Mouse (Mus musculus) CH12.LX (cell line): ENCODE data around the gene Bri3. TPM values are rescaled to one million over a fixed set of nuclear protein-coding genes. Genes with fewer than 3 reads are reported as not detected.

Experiments
- DNase-seq: peaks from one replicate; pipeline ENCODE4 v3.0.0-alpha.2; 2013; ENCODE audit errors: extremely low read depth
- H3K27ac ChIP-seq: 2 replicates; pipeline ENCODE4 v1.5.1; 2012; ENCODE audit warnings: low read depth, mild to moderate bottlenecking, control low read depth, moderate library complexity; ENCODE audit not compliant: insufficient read depth
- H3K27me3 ChIP-seq: replicated peaks from 2 replicates; pipeline ENCODE3; 2012; ENCODE audit warnings: inconsistent platforms
- H3K36me3 ChIP-seq, 2 experiments: replicated peaks in 1 of 2; 2 replicates each; pipeline versions ENCODE3 to v1.6.1; 2012; ENCODE audit warnings: inconsistent platforms in 1 of 2, low read length in 1 of 2, mild to moderate bottlenecking in 1 of 2, mixed read lengths in 1 of 2, moderate library complexity in 1 of 2; ENCODE audit not compliant: control insufficient read depth in 1 of 2, insufficient read depth in 1 of 2
- H3K4me1 ChIP-seq, 2 experiments: 2 replicates each; pipeline ENCODE4 v1.6.1; 2012; ENCODE audit warnings: inconsistent platforms in 1 of 2, moderate library complexity in 1 of 2; ENCODE audit not compliant: insufficient read depth in 2 of 2, control insufficient read depth in 1 of 2
- H3K4me2 ChIP-seq: 2 replicates; pipeline ENCODE4 v1.6.1; 2012; ENCODE audit warnings: low read depth, mild to moderate bottlenecking, control low read depth; ENCODE audit not compliant: poor library complexity, insufficient read depth, severe bottlenecking
- H3K4me3 ChIP-seq, 3 experiments: fragments of 150-350 bp in 1 of 3; sonication (generic) in 1 of 3; replicated peaks in 1 of 3; 2 replicates each; pipeline versions ENCODE3 to v1.5.1; 2011 to 2012; ENCODE audit warnings: low read depth in 2 of 3, low read length in 2 of 3, mild to moderate bottlenecking in 2 of 3, moderate library complexity in 2 of 3, control low read depth in 1 of 3, improper control_type of control experiment in 1 of 3, inconsistent platforms in 1 of 3, mixed read lengths in 1 of 3; ENCODE audit not compliant: poor library complexity in 1 of 3
- H3K79me2 ChIP-seq: replicated peaks from 2 replicates; pipeline ENCODE4 v1.6.1; 2012; ENCODE audit warnings: mild to moderate bottlenecking, moderate library complexity; ENCODE audit not compliant: control insufficient read depth, poor library complexity, insufficient read depth, severe bottlenecking; ENCODE audit errors: extremely low read depth
- H3K9ac ChIP-seq: 2 replicates; pipeline ENCODE4 v1.6.1; 2012; ENCODE audit warnings: low read depth, mild to moderate bottlenecking, control low read depth, moderate library complexity; ENCODE audit not compliant: insufficient read depth
- H3K9me3 ChIP-seq: replicated peaks from 2 replicates; pipeline ENCODE3; 2012; ENCODE audit warnings: low read length, inconsistent platforms, mixed read lengths
- BHLHE40 ChIP-seq: IDR thresholded peaks from 2 replicates; pipeline ENCODE4 v1.6.1; 2011; ENCODE audit warnings: mild to moderate bottlenecking, low read depth, low read length, improper control_type of control experiment
- CTCF ChIP-seq, 2 experiments: IDR thresholded peaks in 1 of 2; conservative IDR thresholded peaks in 1 of 2; 2 replicates each; pipeline ENCODE4 v1.5.1; 2011 to 2012; ENCODE audit warnings: low read depth in 2 of 2, low read length in 2 of 2, improper control_type of control experiment in 1 of 2, inconsistent platforms in 1 of 2, mild to moderate bottlenecking in 1 of 2, moderate library complexity in 1 of 2
- E2F4 ChIP-seq: IDR thresholded peaks from 2 replicates; pipeline ENCODE4 v1.6.1; 2011; ENCODE audit warnings: low read depth, low read length, improper control_type of control experiment; ENCODE audit not compliant: insufficient replicate concordance
- EP300 ChIP-seq: IDR thresholded peaks from 2 replicates; pipeline ENCODE4 v1.6.1; 2011; ENCODE audit warnings: low read length, improper control_type of control experiment
- IRF4 ChIP-seq: IDR thresholded peaks from 2 replicates; pipeline ENCODE4 v1.6.1; 2014; ENCODE audit warnings: low read depth, mild to moderate bottlenecking, inconsistent platforms, low read length, improper control_type of control experiment
- KAT2A ChIP-seq: IDR thresholded peaks from 2 replicates; pipeline ENCODE4 v1.6.1; 2012; ENCODE audit warnings: low read length, improper control_type of control experiment, inconsistent platforms; ENCODE audit not compliant: insufficient replicate concordance
- MAX ChIP-seq: IDR thresholded peaks from 2 replicates; pipeline ENCODE4 v1.6.1; 2011; ENCODE audit warnings: low read length, improper control_type of control experiment
- MEF2A ChIP-seq: IDR thresholded peaks from 2 replicates; pipeline ENCODE4 v1.6.1; 2014; ENCODE audit warnings: low read depth, mild to moderate bottlenecking, inconsistent platforms, low read length, improper control_type of control experiment, borderline replicate concordance
- PAX5 ChIP-seq: IDR thresholded peaks from 2 replicates; pipeline ENCODE4 v1.6.1; 2012; ENCODE audit warnings: low read length, inconsistent platforms, mixed read lengths
- POLR2A ChIP-seq: IDR thresholded peaks from 2 replicates; pipeline ENCODE4 v1.6.1; 2011; ENCODE audit warnings: low read depth, mild to moderate bottlenecking, improper control_type of control experiment, low read length
- RCOR1 ChIP-seq: conservative IDR thresholded peaks from 2 replicates; pipeline ENCODE4 v1.6.1; 2012; ENCODE audit warnings: low read depth, mild to moderate bottlenecking, inconsistent platforms, low read length, improper control_type of control experiment
- SMC3 ChIP-seq: IDR thresholded peaks from 2 replicates; pipeline ENCODE4 v1.6.1; 2011; ENCODE audit warnings: low read depth, low read length, improper control_type of control experiment
- UBTF ChIP-seq: IDR thresholded peaks from 2 replicates; pipeline ENCODE4 v1.6.1; 2012; ENCODE audit warnings: low read depth, mild to moderate bottlenecking, inconsistent platforms, low read length, improper control_type of control experiment, moderate library complexity
- USF1 ChIP-seq: IDR thresholded peaks from 2 replicates; pipeline ENCODE4 v1.6.1; 2014; ENCODE audit warnings: low read depth, mild to moderate bottlenecking, inconsistent platforms, low read length, improper control_type of control experiment
- USF2 ChIP-seq: conservative IDR thresholded peaks from 2 replicates; pipeline ENCODE4 v1.6.1; 2011; ENCODE audit warnings: low read depth, low read length, improper control_type of control experiment
- ZKSCAN1 ChIP-seq: IDR thresholded peaks from 2 replicates; pipeline ENCODE4 v1.6.1; 2012; ENCODE audit warnings: low read depth, inconsistent platforms, low read length, improper control_type of control experiment, borderline replicate concordance
- ZMIZ1 ChIP-seq: IDR thresholded peaks from 2 replicates; pipeline ENCODE4 v1.6.1; 2012; ENCODE audit warnings: low read depth, mild to moderate bottlenecking, inconsistent platforms, low read length, improper control_type of control experiment
- ZNF384 ChIP-seq: IDR thresholded peaks from 2 replicates; pipeline ENCODE4 v1.6.1; 2012; ENCODE audit warnings: low read depth, low read length, improper control_type of control experiment, inconsistent platforms
- dilution Hi-C: fragments of 300-500 bp; cut with MboI; formaldehyde crosslinking; loops from 2 replicates; pipeline ENCODE4 v1.14.3; 2020; ENCODE audit warnings: low sequenced_read_pairs; ENCODE audit not compliant: extremely low pct_unique_long_range_greater_than_20kb, extremely low pct_ligation_motif_present
- in situ Hi-C: fragments of 300-500 bp; cut with MboI; formaldehyde crosslinking; loops from 3 replicates; pipeline ENCODE4 v1.14.3; 2019; ENCODE audit warnings: low sequenced_read_pairs, low pct_ligation_motif_present, low pct_unique_long_range_greater_than_20kb, mixed read lengths
- polyA plus RNA-seq: library from polyadenylated mRNA; unstranded; fragments of >175 nt; gene quantifications from 2 replicates; pipeline ENCODE4 v1.2.1, GENCODE M21; 2012; ENCODE audit warnings: low read depth; ENCODE audit not compliant: insufficient read length
- total RNA-seq, 2 experiments: library from RNA; depleted of rRNA; stranded (reverse); fragments of 300-350 nt in 1 of 2; fragments of >200 nt in 1 of 2; gene quantifications; 2 replicates each; pipeline ENCODE4 v1.2.3; 2012 to 2014

Gene Bri3
- total and polyA plus RNA-seq, 3 experiments, result 9.3 to 41.7 (median 20.3) TPM

- no peak overlapping the region for H3K4me3 ChIP-seq
- H3K36me3 ChIP-seq, result no peaks in the 10 kb centered on the region
- no peak overlapping the region for H3K27ac ChIP-seq
- no peak for DNase-seq
- no peak overlapping the region for H3K4me2 ChIP-seq
- no peaks in the 10 kb centered on the region for H3K27me3 ChIP-seq
- peaks cover 0 to 6% of the 10 kb centered on the region in 2 experiments; a peak in 2 of 4 replicates for H3K4me1 ChIP-seq
- in situ Hi-C loops, result no loop called here
- H3K79me2 ChIP-seq, result no peaks in the 10 kb centered on the region
- TF ChIP-seq BHLHE40 (no peak), PAX5 (no peak), USF1 (no peak), KAT2A (no peak), E2F4 (no peak), USF2 (no peak), RCOR1 (no peak), SMC3 (no peak), ZNF384 (no peak), MEF2A (no peak), ZKSCAN1 (no peak), CTCF (conservative IDR thresholded peaks at IDR 0.05 in 1 of 2, IDR thresholded peaks at IDR 0.05 in 1 of 2; ENCODE audit: low read depth in 2 of 2, low read length in 2 of 2) (no peak)
- H3K9me3 ChIP-seq, result peaks cover 9% of the 10 kb centered on the region
- dilution Hi-C loops, result no loop called here
- H3K9ac ChIP-seq, result no peak overlapping the region
Measured at GRCm38 (mm10) chr5:144246669-144247068, 2.4 kb downstream of the Bri3 start.

- no peak for DNase-seq
- peaks cover 9% of the 10 kb centered on the region for H3K9me3 ChIP-seq
- dilution Hi-C loops, result no loop called here
- no peaks in the 10 kb centered on the region for H3K36me3 ChIP-seq
- TF ChIP-seq ZMIZ1, result no peak
- no peak for TF ChIP-seq ZNF384
- H3K4me3 ChIP-seq, result no peak overlapping the region
- H3K4me1 ChIP-seq, result peaks cover 3 to 13% of the 10 kb centered on the region in 2 experiments; a peak in 3 of 4 replicates
- H3K27me3 ChIP-seq, result no peaks in the 10 kb centered on the region
- no peak overlapping the region for H3K27ac ChIP-seq
- H3K9ac ChIP-seq, result no peak overlapping the region
- no peak overlapping the region for H3K4me2 ChIP-seq
- in situ Hi-C loops, result no loop called here
- no peaks in the 10 kb centered on the region for H3K79me2 ChIP-seq
Measured at GRCm38 (mm10) chr5:144247307-144247706, 3.1 kb downstream of the Bri3 start.

GRCm38 (mm10) chr5:144247906-144248585 is 3.8 kb downstream of the Bri3 start:
- Histone ChIP-seq H3K27me3 (no peaks in the 10 kb centered on the region), H3K9ac (no peak overlapping the region), H3K36me3 (no peaks in the 10 kb centered on the region), H3K27ac (no peak overlapping the region), H3K79me2 (no peaks in the 10 kb centered on the region), H3K4me2 (no peak overlapping the region), H3K4me1 (peaks cover 6 to 20% of the 10 kb centered on the region in 2 experiments; a peak in 3 of 4 replicates), H3K9me3 (peaks cover 9% of the 10 kb centered on the region), H3K4me3 (no peak overlapping the region)
- dilution Hi-C loops (no loop called here), in situ Hi-C loops (no loop called here)
- TF ChIP-seq MAX (no peak), SMC3 (no peak), USF2 (no peak), POLR2A (no peak), EP300 (no peak), UBTF (no peak), IRF4 (no peak), MEF2A (no peak)
- no peak for DNase-seq
